Mouse (Mus musculus): ENCODE results near the gene Lrrc26. TPM values are rescaled to one million over a fixed set of nuclear protein-coding genes. Genes with fewer than 3 reads are reported as not detected.
A peak's percentile ranks its signal among the peaks of the same experiment; 100 is the strongest.

The Lrrc26 gene
- polyA plus RNA-seq, 1 experiment: 2.7 TPM

- H3K4me3 ChIP-seq (ENCODE audit: insufficient read depth, low read depth, low read length): peak within 1 kb of the TSS; percentile 84
- DNase-seq: peak; percentile 99
- H3K36me3 ChIP-seq (ENCODE audit: control insufficient read depth, insufficient read depth, low read length): no peaks in the 10 kb centered on the region
- WGBS: under 1% methylated on average over 39 of the region's 39 CpGs
- H3K4me1 ChIP-seq (ENCODE audit: control insufficient read depth, insufficient read depth, low read length): peaks cover 12% of the 10 kb centered on the region
- H3K27ac ChIP-seq (ENCODE audit: insufficient read depth, low read depth, low read length): peak within 1 kb of the TSS; percentile 95
- no peaks in the 10 kb centered on the region for H3K27me3 ChIP-seq (replicated peaks; ENCODE audit: control insufficient read depth, insufficient read depth, low read length)
- TF ChIP-seq POLR2A (IDR thresholded peaks at IDR 0.05; ENCODE audit: low read depth, low read length) (no peak), CTCF (conservative IDR thresholded peaks at IDR 0.05; ENCODE audit: insufficient read depth, insufficient read length, low read depth, low read length) (no peak)
These were observed 27.4 kb upstream of the Lrrc26 start, which contains the start of gene Tprn for GRCm38 (mm10) chr2:25262291-25262767. Gene Tprn, plus strand, starts transcription at chr2:25262618.

- H3K4me1 ChIP-seq (ENCODE audit: control insufficient read depth, insufficient read depth, low read length): peaks cover 19% of the 10 kb centered on the region
- H3K27me3 ChIP-seq (replicated peaks; ENCODE audit: control insufficient read depth, insufficient read depth, low read length): no peaks in the 10 kb centered on the region
- no peaks in the 10 kb centered on the region for H3K36me3 ChIP-seq (ENCODE audit: control insufficient read depth, insufficient read depth, low read length)
- peak overlapping the region; percentile 95 for H3K27ac ChIP-seq (ENCODE audit: insufficient read depth, low read depth, low read length)
- no peak for DNase-seq
- TF ChIP-seq POLR2A (IDR thresholded peaks at IDR 0.05; ENCODE audit: low read depth, low read length) (no peak), CTCF (conservative IDR thresholded peaks at IDR 0.05; ENCODE audit: insufficient read depth, insufficient read length, low read depth, low read length) (no peak)
- peak overlapping the region; percentile 84 for H3K4me3 ChIP-seq (ENCODE audit: insufficient read depth, low read depth, low read length)
- under 1% methylated on average over 82 of the region's 82 CpGs for WGBS
These were observed 26.7 kb upstream of the Lrrc26 start for GRCm38 (mm10) chr2:25262795-25263622.

- TF ChIP-seq CTCF (conservative IDR thresholded peaks at IDR 0.05; ENCODE audit: insufficient read depth, insufficient read length, low read depth, low read length): no peak
- no peak for TF ChIP-seq POLR2A (IDR thresholded peaks at IDR 0.05; ENCODE audit: low read depth, low read length)
- H3K27me3 ChIP-seq (replicated peaks; ENCODE audit: control insufficient read depth, insufficient read depth, low read length): no peaks in the 10 kb centered on the region
- 25% methylated on average over 12 of the region's 12 CpGs for WGBS
- H3K4me1 ChIP-seq (ENCODE audit: control insufficient read depth, insufficient read depth, low read length): peaks cover 20% of the 10 kb centered on the region
- peak overlapping the region; percentile 95 for H3K27ac ChIP-seq (ENCODE audit: insufficient read depth, low read depth, low read length)
- no peaks in the 10 kb centered on the region for H3K36me3 ChIP-seq (ENCODE audit: control insufficient read depth, insufficient read depth, low read length)
- peak overlapping the region; percentile 84 for H3K4me3 ChIP-seq (ENCODE audit: insufficient read depth, low read depth, low read length)
- no peak for DNase-seq
These were observed 26.0 kb upstream of the Lrrc26 start for GRCm38 (mm10) chr2:25263623-25264285.

GRCm38 (mm10) chr2:25264286-25264660 is 25.4 kb upstream of the Lrrc26 start:
- H3K27ac ChIP-seq (ENCODE audit: insufficient read depth, low read depth, low read length): peak overlapping the region; percentile 95
- TF ChIP-seq CTCF (conservative IDR thresholded peaks at IDR 0.05; ENCODE audit: insufficient read depth, insufficient read length, low read depth, low read length): no peak
- no peak for TF ChIP-seq POLR2A (IDR thresholded peaks at IDR 0.05; ENCODE audit: low read depth, low read length)

GRCm38 (mm10) chr2:25264851-25265250 is 24.9 kb upstream of the Lrrc26 start:
- peak; percentile 94 for DNase-seq
- peaks cover 20% of the 10 kb centered on the region for H3K4me1 ChIP-seq (ENCODE audit: control insufficient read depth, insufficient read depth, low read length)
- peak overlapping the region; percentile 95 for H3K27ac ChIP-seq (ENCODE audit: insufficient read depth, low read depth, low read length)
- H3K36me3 ChIP-seq (ENCODE audit: control insufficient read depth, insufficient read depth, low read length): no peaks in the 10 kb centered on the region
- peak overlapping the region; percentile 84 for H3K4me3 ChIP-seq (ENCODE audit: insufficient read depth, low read depth, low read length)
- no peaks in the 10 kb centered on the region for H3K27me3 ChIP-seq (replicated peaks; ENCODE audit: control insufficient read depth, insufficient read depth, low read length)
- TF ChIP-seq POLR2A (IDR thresholded peaks at IDR 0.05; ENCODE audit: low read depth, low read length) (no peak), CTCF (conservative IDR thresholded peaks at IDR 0.05; ENCODE audit: insufficient read depth, insufficient read length, low read depth, low read length) (no peak)
- 16% methylated on average over 3 of the region's 3 CpGs for WGBS

More at GRCm38 (mm10) chr2:25264286-25264660, 25.4 kb upstream of the Lrrc26 start:
- H3K27me3 ChIP-seq (replicated peaks; ENCODE audit: control insufficient read depth, insufficient read depth, low read length): no peaks in the 10 kb centered on the region
- 50% methylated on average over 5 of the region's 5 CpGs for WGBS
- DNase-seq: no peak
- H3K4me3 ChIP-seq (ENCODE audit: insufficient read depth, low read depth, low read length): peak overlapping the region; percentile 84
- H3K4me1 ChIP-seq (ENCODE audit: control insufficient read depth, insufficient read depth, low read length): peaks cover 20% of the 10 kb centered on the region
- no peaks in the 10 kb centered on the region for H3K36me3 ChIP-seq (ENCODE audit: control insufficient read depth, insufficient read depth, low read length)

GRCm38 (mm10) chr2:25265897-25266656 is 23.6 kb upstream of the Lrrc26 start:
- WGBS: 34% methylated on average over 6 of the region's 6 CpGs
- no peaks in the 10 kb centered on the region for H3K27me3 ChIP-seq (replicated peaks; ENCODE audit: control insufficient read depth, insufficient read depth, low read length)
- TF ChIP-seq CTCF (conservative IDR thresholded peaks at IDR 0.05; ENCODE audit: insufficient read depth, insufficient read length, low read depth, low read length): no peak
- no peak for TF ChIP-seq POLR2A (IDR thresholded peaks at IDR 0.05; ENCODE audit: low read depth, low read length)
- H3K27ac ChIP-seq (ENCODE audit: insufficient read depth, low read depth, low read length): peak overlapping the region; percentile 95
- H3K36me3 ChIP-seq (ENCODE audit: control insufficient read depth, insufficient read depth, low read length): no peaks in the 10 kb centered on the region
- H3K4me3 ChIP-seq (ENCODE audit: insufficient read depth, low read depth, low read length): peak overlapping the region; percentile 58
- DNase-seq: peak; percentile 66
- H3K4me1 ChIP-seq (ENCODE audit: control insufficient read depth, insufficient read depth, low read length): peaks cover 21% of the 10 kb centered on the region

All from kidney, adult 2 months (tissue).